Mouse (Mus musculus) left cerebral cortex, adult 18-20 months (tissue): Measurements from ENCODE around the gene Wdr59. TPM values are rescaled to one million over a fixed set of nuclear protein-coding genes. Genes with fewer than 3 reads are reported as not detected.

Experiments
- DNase-seq, 2 experiments: peaks; one replicate each; pipeline ENCODE4 v3.0.0; 2021 to 2022; ENCODE audit warnings: low spot score in 2 of 2, mixed read lengths in 1 of 2
- long read RNA-seq, 2 experiments: library from polyadenylated mRNA; stranded (forward); transcript quantifications; one replicate each; pipeline ENCODE4 v2.0.0; 2021
- total RNA-seq, 2 experiments: library from RNA; stranded (reverse); gene quantifications; 2 replicates each; pipeline ENCODE4 v1.2.3; 2021

Gene Wdr59
- total RNA-seq, result 10 to 100 TPM; 18.1 to 20.0 TPM
- long read RNA-seq, experiment 1, full-length matches to known transcripts, result 2 of 16 reads
- long read RNA-seq, experiment 1, partial matches to known transcripts, result 13 of 16 reads
- long read RNA-seq, experiment 1, other reads (novel, unspliced or antisense), result 1 of 16 reads
- long read RNA-seq, experiment 2, full-length matches to known transcripts, result 2 of 7 reads
- long read RNA-seq, experiment 2, partial matches to known transcripts, result 4 of 7 reads
- long read RNA-seq, experiment 2, other reads (novel, unspliced or antisense), result 1 of 7 reads

GRCm38 (mm10) chr8:111521713-111522429, at the start of gene Wdr59:
Gene Wdr59, minus strand, starts transcription at chr8:111522092.
- DNase-seq, result peak; percentile 96

- no peak for DNase-seq
These were observed 49.8 kb upstream of the Wdr59 start for GRCm38 (mm10) chr8:111571661-111572060.

- DNase-seq, result no peak
These were observed 48.5 kb upstream of the Wdr59 start for GRCm38 (mm10) chr8:111570432-111570831.

- DNase-seq, result no peak
These were observed 48.0 kb upstream of the Wdr59 start for GRCm38 (mm10) chr8:111569926-111570325.

GRCm38 (mm10) chr8:111568029-111568428, 46.1 kb upstream of the Wdr59 start:
- DNase-seq, result no peak

- DNase-seq, result no peak
These were observed 45.7 kb upstream of the Wdr59 start for GRCm38 (mm10) chr8:111567571-111567970.

GRCm38 (mm10) chr8:111566326-111566725, 44.4 kb upstream of the Wdr59 start:
- no peak for DNase-seq

- no peak for DNase-seq
These were observed 43.9 kb upstream of the Wdr59 start for GRCm38 (mm10) chr8:111565784-111566191.

- DNase-seq, result no peak
These were observed 42.2 kb upstream of the Wdr59 start for GRCm38 (mm10) chr8:111564093-111564492.

- no peak for DNase-seq
These were observed 41.8 kb upstream of the Wdr59 start for GRCm38 (mm10) chr8:111563687-111564086.

- no peak for DNase-seq
These were observed 41.2 kb upstream of the Wdr59 start for GRCm38 (mm10) chr8:111563075-111563474.

- no peak for DNase-seq
These were observed 40.4 kb upstream of the Wdr59 start for GRCm38 (mm10) chr8:111562274-111562803.

- DNase-seq, result no peak
These were observed 39.9 kb upstream of the Wdr59 start for GRCm38 (mm10) chr8:111561824-111562223.

- no peak for DNase-seq
These were observed 29.7 kb upstream of the Wdr59 start for GRCm38 (mm10) chr8:111551511-111552130.

- DNase-seq, result no peak
These were observed 28.3 kb upstream of the Wdr59 start for GRCm38 (mm10) chr8:111550002-111550870.

GRCm38 (mm10) chr8:111548201-111548600, 26.3 kb upstream of the Wdr59 start:
- DNase-seq, result no peak

GRCm38 (mm10) chr8:111547144-111547543, 25.3 kb upstream of the Wdr59 start:
- peak; percentile 18 to 36 for DNase-seq

- no peak for DNase-seq
These were observed 23.7 kb upstream of the Wdr59 start for GRCm38 (mm10) chr8:111545406-111546156.

GRCm38 (mm10) chr8:111543712-111544380, 22.0 kb upstream of the Wdr59 start:
- DNase-seq, result no peak
